ENCODE assay signal across 18 mouse cellular contexts in genomic region chrX:71206595-71206994, GRCm38 (mm10).
"Had no signal": no experiment of that assay in that cellular context is flagged by ENCODE, and none has a peak within 500 bp of the region (broad histone marks: within the 10 kb centered on the region; RNA-seq: fewer than 3 reads in every experiment).

No protein-coding gene starts in this region.

- ATAC-seq: liver, embryonic 12.5 days; midbrain, embryonic 13.5 days had no signal

- H3K9ac ChIP-seq: limb, embryonic 15.5 days; liver, embryonic 12.5 days; lung, embryonic 14.5 days; midbrain, embryonic 13.5 days; neural tube, embryonic 15.5 days; stomach, embryonic 15.5 days had no signal

- H3K4me1 ChIP-seq: limb, embryonic 15.5 days; liver, embryonic 12.5 days; midbrain, embryonic 13.5 days; neural tube, embryonic 15.5 days; stomach, embryonic 15.5 days had no signal

- H3K27ac ChIP-seq: layer of hippocampus, adult 2 months; left cerebral cortex, adult 2 months; limb, embryonic 15.5 days; liver, embryonic 12.5 days; midbrain, embryonic 13.5 days; neural tube, embryonic 15.5 days; stomach, embryonic 15.5 days had no signal

- H3K9me3 ChIP-seq: limb, embryonic 15.5 days; liver, embryonic 12.5 days; midbrain, embryonic 13.5 days; neural tube, embryonic 15.5 days; stomach, embryonic 15.5 days had no signal

- H3K36me3 ChIP-seq: limb, embryonic 15.5 days; liver, embryonic 12.5 days; midbrain, embryonic 13.5 days; neural tube, embryonic 15.5 days; stomach, embryonic 15.5 days had no signal

- H3K4me3 ChIP-seq: layer of hippocampus, adult 2 months; left cerebral cortex, adult 2 months; limb, embryonic 15.5 days; liver, embryonic 12.5 days; midbrain, embryonic 13.5 days; myocyte; neural tube, embryonic 15.5 days; stomach, embryonic 15.5 days had no signal

- H3K27me3 ChIP-seq: limb, embryonic 15.5 days; liver, embryonic 12.5 days; midbrain, embryonic 13.5 days; neural tube, embryonic 15.5 days; stomach, embryonic 15.5 days had no signal

- H3K4me2 ChIP-seq: limb, embryonic 15.5 days; liver, embryonic 12.5 days; lung, embryonic 14.5 days; midbrain, embryonic 13.5 days; neural tube, embryonic 15.5 days; stomach, embryonic 15.5 days had no signal

- DNase-seq: kidney, adult 18-20 months; kidney, postnatal 10 days; kidney, postnatal 4 days; lung, embryonic 14.5 days; lung, postnatal 10 days; lung, postnatal 4 days; right cerebral cortex, postnatal 4 days; spleen, adult 18-20 months; thymus, adult 2 months; thymus, postnatal 25 days had no signal
